Mouse (Mus musculus) inflammation-experienced regulatory T-cells, adult 6 months (primary cell): ENCODE results near the gene Gm7075. TPM values are rescaled to one million over a fixed set of nuclear protein-coding genes. Genes with fewer than 3 reads are reported as not detected.
"Not testable (repeated sequence)": the region's sequence is repeated elsewhere in the genome, so short reads cannot be mapped to it uniquely, and the experiment has no call there.

Experiments
- ATAC-seq: one replicate; pipeline ENCODE4 v1.8.0; 2017
- polyA plus RNA-seq, 3 experiments: library from polyadenylated mRNA; unstranded; fragments of 100-300 nt; shearing (Covaris generic); gene quantifications; one replicate each; pipeline ENCODE4 v1.2.1; 2017

Gene Gm7075
- not detected for polyA plus RNA-seq

GRCm38 (mm10) chr10:63421739-63422735, at the start of gene Gm7075:
Gm7075 (minus strand) TSS chr10:63421789.
- peak; percentile 41 for ATAC-seq

- ATAC-seq, result no peak
Observed at GRCm38 (mm10) chr10:63460935-63461334, 39.3 kb upstream of the Gm7075 start.

- no peak for ATAC-seq
Observed at GRCm38 (mm10) chr10:63457292-63458128, 35.9 kb upstream of the Gm7075 start.

GRCm38 (mm10) chr10:63455110-63455878, 33.7 kb upstream of the Gm7075 start:
- no peak for ATAC-seq

GRCm38 (mm10) chr10:63453926-63454325, 32.3 kb upstream of the Gm7075 start:
- ATAC-seq, result no peak

- ATAC-seq, result not testable (repeated sequence)
Observed at GRCm38 (mm10) chr10:63444602-63445387, 23.2 kb upstream of the Gm7075 start.

- ATAC-seq, result no peak
Observed at GRCm38 (mm10) chr10:63439694-63440228, 18.2 kb upstream of the Gm7075 start.

GRCm38 (mm10) chr10:63438736-63439262, 17.2 kb upstream of the Gm7075 start:
- ATAC-seq, result no peak

- ATAC-seq, result no peak
Observed at GRCm38 (mm10) chr10:63432887-63433286, 11.3 kb upstream of the Gm7075 start.

- ATAC-seq, result no peak
Observed at GRCm38 (mm10) chr10:63432099-63432498, 10.5 kb upstream of the Gm7075 start.

- no peak for ATAC-seq
Observed at GRCm38 (mm10) chr10:63431221-63431736, 9.7 kb upstream of the Gm7075 start.

GRCm38 (mm10) chr10:63429785-63430305, 8.3 kb upstream of the Gm7075 start, which contains the start of gene Ctnna3:
Ctnna3 (plus strand) TSS chr10:63430098.
- ATAC-seq, result peak; percentile 88

GRCm38 (mm10) chr10:63429380-63429779, 7.8 kb upstream of the Gm7075 start:
- ATAC-seq, result peak; percentile 73

GRCm38 (mm10) chr10:63429023-63429340, 7.4 kb upstream of the Gm7075 start:
- ATAC-seq, result no peak

GRCm38 (mm10) chr10:63428243-63429022, 6.8 kb upstream of the Gm7075 start:
- ATAC-seq, result peak; percentile 37

- no peak for ATAC-seq
Observed at GRCm38 (mm10) chr10:63427146-63427545, 5.6 kb upstream of the Gm7075 start.

- peak; percentile 54 for ATAC-seq
Observed at GRCm38 (mm10) chr10:63424475-63424814, 2.9 kb upstream of the Gm7075 start.

GRCm38 (mm10) chr10:63423591-63424474, 2.2 kb upstream of the Gm7075 start:
- no peak for ATAC-seq

GRCm38 (mm10) chr10:63422736-63422992, 1.1 kb upstream of the Gm7075 start:
- no peak for ATAC-seq
